Mouse (Mus musculus): ENCODE data around the gene Ly9. TPM values are rescaled to one million over a fixed set of nuclear protein-coding genes. Genes with fewer than 3 reads are reported as not detected.

Ly9 gene
- total and polyA plus RNA-seq, 3 experiments = 43.6 to 68.6 (median 57.8) TPM

GRCm38 (mm10) chr1:171610781-171611180 lies 3.6 kb upstream of the Ly9 start:
- Histone ChIP-seq H3K27me3 (replicated peaks) (no peaks in the 10 kb centered on the region), H3K27ac (ENCODE audit: insufficient read depth, low read depth) (no peak overlapping the region), H3K9ac (ENCODE audit: insufficient read depth, low read depth) (no peak overlapping the region), H3K4me2 (ENCODE audit: insufficient read depth, low read depth, poor library complexity, severe bottlenecking) (no peak overlapping the region), H3K4me1 (ENCODE audit: control insufficient read depth in 1 of 2, insufficient read depth in 2 of 2) (peaks cover 7 to 62% of the 10 kb centered on the region in 2 experiments; a peak in 3 of 4 replicates), H3K36me3 (replicated peaks in 1 of 2; ENCODE audit: control insufficient read depth in 1 of 2, insufficient read depth in 1 of 2, low read length in 1 of 2) (peaks cover 0 to under 1% of the 10 kb centered on the region in 2 experiments), H3K79me2 (replicated peaks; ENCODE audit: control insufficient read depth, extremely low read depth, insufficient read depth, poor library complexity, severe bottlenecking) (peaks cover under 1% of the 10 kb centered on the region; the same call in 1 of the 2 replicates), H3K9me3 (replicated peaks; ENCODE audit: low read length) (no peaks in the 10 kb centered on the region), H3K4me3 (replicated peaks in 1 of 3; ENCODE audit: low read depth in 2 of 3, low read length in 2 of 3, poor library complexity in 1 of 3) (no peak overlapping the region)
- TF ChIP-seq CTCF (conservative IDR thresholded peaks at IDR 0.05 in 1 of 2, IDR thresholded peaks at IDR 0.05 in 1 of 2; ENCODE audit: low read depth in 2 of 2, low read length in 2 of 2) (peak; percentile 30 to 60; a peak in 2 of 4 replicates), RAD21 (IDR thresholded peaks at IDR 0.05; ENCODE audit: low read depth, low read length) (peak; percentile 13), HCFC1 (IDR thresholded peaks at IDR 0.05; ENCODE audit: low read depth, low read length) (no peak), SMC3 (IDR thresholded peaks at IDR 0.05; ENCODE audit: low read depth, low read length) (peak; percentile 26; the same call in 1 of the 2 replicates)
- in situ Hi-C loops (cut with MboI; ENCODE audit: low pct_ligation_motif_present, low pct_unique_long_range_greater_than_20kb, low sequenced_read_pairs) = no loop called here
- peak; percentile 61 for DNase-seq (ENCODE audit: extremely low read depth)
- dilution Hi-C loops (cut with MboI; ENCODE audit: extremely low pct_ligation_motif_present, extremely low pct_unique_long_range_greater_than_20kb, low sequenced_read_pairs) = no loop called here

- Histone ChIP-seq H3K27ac (ENCODE audit: insufficient read depth, low read depth) (no peak overlapping the region), H3K4me1 (ENCODE audit: control insufficient read depth in 1 of 2, insufficient read depth in 2 of 2) (peaks cover 9 to 69% of the 10 kb centered on the region in 2 experiments; a peak in 3 of 4 replicates), H3K27me3 (replicated peaks) (no peaks in the 10 kb centered on the region), H3K4me2 (ENCODE audit: insufficient read depth, low read depth, poor library complexity, severe bottlenecking) (no peak overlapping the region), H3K4me3 (replicated peaks in 1 of 3; ENCODE audit: low read depth in 2 of 3, low read length in 2 of 3, poor library complexity in 1 of 3) (no peak overlapping the region), H3K79me2 (replicated peaks; ENCODE audit: control insufficient read depth, extremely low read depth, insufficient read depth, poor library complexity, severe bottlenecking) (peaks cover 6% of the 10 kb centered on the region; the same call in 1 of the 2 replicates), H3K9me3 (replicated peaks; ENCODE audit: low read length) (no peaks in the 10 kb centered on the region), H3K36me3 (replicated peaks in 1 of 2; ENCODE audit: control insufficient read depth in 1 of 2, insufficient read depth in 1 of 2, low read length in 1 of 2) (peaks cover 2 to 6% of the 10 kb centered on the region in 2 experiments), H3K9ac (ENCODE audit: insufficient read depth, low read depth) (no peak overlapping the region)
- DNase-seq (ENCODE audit: extremely low read depth) = peak; percentile 73
- dilution Hi-C loops (cut with MboI; ENCODE audit: extremely low pct_ligation_motif_present, extremely low pct_unique_long_range_greater_than_20kb, low sequenced_read_pairs) = no loop called here
- in situ Hi-C loops (cut with MboI; ENCODE audit: low pct_ligation_motif_present, low pct_unique_long_range_greater_than_20kb, low sequenced_read_pairs) = no loop called here
- no peak for TF ChIP-seq ZNF384 (IDR thresholded peaks at IDR 0.05; ENCODE audit: low read depth, low read length)
- no peak for TF ChIP-seq PAX5 (IDR thresholded peaks at IDR 0.05; ENCODE audit: low read length)
- TF ChIP-seq SMC3 (IDR thresholded peaks at IDR 0.05; ENCODE audit: low read depth, low read length) = peak; percentile 70
- TF ChIP-seq ELF1 (IDR thresholded peaks at IDR 0.05; ENCODE audit: low read depth, low read length) = no peak
- no peak for TF ChIP-seq TBP (conservative IDR thresholded peaks at IDR 0.05; ENCODE audit: low read depth, low read length)
- TF ChIP-seq POLR2A (IDR thresholded peaks at IDR 0.05; ENCODE audit: low read depth, low read length) = no peak
- peak; percentile 57 for TF ChIP-seq RAD21 (IDR thresholded peaks at IDR 0.05; ENCODE audit: low read depth, low read length)
- no peak for TF ChIP-seq TCF12 (IDR thresholded peaks at IDR 0.05; ENCODE audit: low read depth, low read length)
- TF ChIP-seq GABPA (IDR thresholded peaks at IDR 0.05; ENCODE audit: insufficient replicate concordance, low read depth, low read length) = no peak
- peak; percentile 74 to 77 for TF ChIP-seq CTCF (conservative IDR thresholded peaks at IDR 0.05 in 1 of 2, IDR thresholded peaks at IDR 0.05 in 1 of 2; ENCODE audit: low read depth in 2 of 2, low read length in 2 of 2)
- no peak for TF ChIP-seq IRF4 (IDR thresholded peaks at IDR 0.05; ENCODE audit: low read depth, low read length)
- TF ChIP-seq E2F4 (IDR thresholded peaks at IDR 0.05; ENCODE audit: insufficient replicate concordance, low read depth, low read length) = no peak
- no peak for TF ChIP-seq NELFE (IDR thresholded peaks at IDR 0.05; ENCODE audit: low read depth, low read length)
- no peak for TF ChIP-seq USF2 (conservative IDR thresholded peaks at IDR 0.05; ENCODE audit: low read depth, low read length)
These were observed 2.8 kb upstream of the Ly9 start for GRCm38 (mm10) chr1:171610026-171610425.
